Mouse (Mus musculus) forebrain, embryonic 12.5 days (tissue): Measurements from ENCODE around the gene Ezh1. TPM values are rescaled to one million over a fixed set of nuclear protein-coding genes. Genes with fewer than 3 reads are reported as not detected.

Experiments
- polyA plus RNA-seq: library from polyadenylated mRNA; unstranded; fragments of >200 nt; fragmentation: Nextera tagmentation; extraction: Ambion mirVana; gene quantifications from 2 replicates; pipeline ENCODE4 v1.2.1, GENCODE M21; 2016

Gene Ezh1
- polyA plus RNA-seq, 1 experiment from 2014 or later: 12.5 TPM

Other genes starting within 250 kb of the Ezh1 start
- gene Atp6v0a1, start 217.0 kb downstream of the Ezh1 start, polyA plus RNA-seq: 48.9 and 54.9 TPM in 2 replicates
- 7.8 and 8.7 TPM in 2 replicates for gene Naglu, start 156.5 kb downstream of the Ezh1 start, polyA plus RNA-seq
- 0.19 and 0.33 TPM in 2 replicates for gene Hsd17b1, start 148.1 kb downstream of the Ezh1 start, polyA plus RNA-seq
- 50.7 and 50.9 TPM in 2 replicates for gene Coasy, start 143.9 kb downstream of the Ezh1 start, polyA plus RNA-seq
- gene Mlx, start 139.2 kb downstream of the Ezh1 start, polyA plus RNA-seq: 47.6 and 52.6 TPM in 2 replicates
- gene Psmc3ip, start 131.0 kb downstream of the Ezh1 start, polyA plus RNA-seq: 59.0 and 62.1 TPM in 2 replicates
- 18.6 and 19.3 TPM in 2 replicates for gene Retreg3, start 106.6 kb downstream of the Ezh1 start, polyA plus RNA-seq
- 103 and 108 TPM in 2 replicates for gene Tubg1, start 106.5 kb downstream of the Ezh1 start, polyA plus RNA-seq
- gene Tubg2, start 70.6 kb downstream of the Ezh1 start, polyA plus RNA-seq: 7.6 and 8.3 TPM in 2 replicates
- gene Cntnap1, start 55.9 kb downstream of the Ezh1 start, polyA plus RNA-seq: 0.46 and 0.57 TPM in 2 replicates
- 9.2 and 9.6 TPM in 2 replicates for gene Plekhh3, start 55.1 kb downstream of the Ezh1 start, polyA plus RNA-seq
- gene Ccr10, start 51.0 kb downstream of the Ezh1 start, polyA plus RNA-seq: 0.10 TPM in 1 of 2 replicates, not detected in the other
- gene Ramp2, start 19.6 kb upstream of the Ezh1 start, polyA plus RNA-seq: 43.7 and 49.6 TPM in 2 replicates
- 90.4 and 93.1 TPM in 2 replicates for gene Vps25, start 27.2 kb upstream of the Ezh1 start, polyA plus RNA-seq
- gene Wnk4, start 34.1 kb upstream of the Ezh1 start, polyA plus RNA-seq: 5.7 and 7.5 TPM in 2 replicates
- gene Cntd1, start 52.5 kb upstream of the Ezh1 start, polyA plus RNA-seq: 1.6 TPM in 2 replicates
- 178 and 183 TPM in 2 replicates for gene Coa3, start 52.7 kb upstream of the Ezh1 start, polyA plus RNA-seq
- gene Becn1, start 75.8 kb upstream of the Ezh1 start, polyA plus RNA-seq: 164 and 169 TPM in 2 replicates
- 182 and 189 TPM in 2 replicates for gene Psme3, start 89.8 kb upstream of the Ezh1 start, polyA plus RNA-seq
- gene Aoc2, start 98.6 kb upstream of the Ezh1 start, polyA plus RNA-seq: 2.9 and 3.1 TPM in 2 replicates
- not detected in 2 replicates for gene Aoc3, start 104.1 kb upstream of the Ezh1 start, polyA plus RNA-seq
- not detected in 2 replicates for gene G6pc, start 141.1 kb upstream of the Ezh1 start, polyA plus RNA-seq
- gene Aarsd1, start 191.2 kb upstream of the Ezh1 start, polyA plus RNA-seq: 94.3 and 98.7 TPM in 2 replicates
- gene Gm27029, start 198.3 kb upstream of the Ezh1 start, polyA plus RNA-seq: 5.8 and 6.5 TPM in 2 replicates
- gene Rundc1, start 198.6 kb upstream of the Ezh1 start, polyA plus RNA-seq: 27.3 and 27.8 TPM in 2 replicates
- gene Ptges3l, start 198.9 kb upstream of the Ezh1 start, polyA plus RNA-seq: 2.1 and 2.5 TPM in 2 replicates
- gene Rpl27, start 215.8 kb upstream of the Ezh1 start, polyA plus RNA-seq: 354 and 378 TPM in 2 replicates
- gene Ifi35, start 221.9 kb upstream of the Ezh1 start, polyA plus RNA-seq: 2.2 TPM in 2 replicates
- 101 and 105 TPM in 2 replicates for gene Rnd2, start 238.5 kb upstream of the Ezh1 start, polyA plus RNA-seq
- 62.9 and 65.4 TPM in 2 replicates for gene Vat1, start 239.8 kb upstream of the Ezh1 start, polyA plus RNA-seq